ENCODE assay signal across 30 mouse cellular contexts in genomic region chr19:56573184-56573583, GRCm38 (mm10). TPM values are rescaled to one million over a fixed set of nuclear protein-coding genes. Genes with fewer than 3 reads are reported as not detected.
DNase-seq lines count a peak whose midpoint lies in the region; TF ChIP-seq lines count a peak whose summit lies in the region.
"Had no signal": no experiment of that assay in that cellular context is flagged by ENCODE, and none has a peak within 500 bp of the region (broad histone marks: within the 10 kb centered on the region; RNA-seq: fewer than 3 reads in every experiment).

No protein-coding gene starts in this region.

- DNase-seq in layer of hippocampus, adult 2 months (ENCODE audit: low spot score in 2 of 2) = no peak
- no peak for DNase-seq in layer of hippocampus, postnatal 14 days (ENCODE audit: low spot score in 2 of 2)
- peak; percentile 78 for DNase-seq in right cerebral cortex, adult 18-20 months
- DNase-seq in right cerebral cortex, postnatal 14 days = no peak
- DNase-seq in left cerebral cortex, adult 9 months (ENCODE audit: low spot score in 2 of 2) = peak; percentile 38 to 47
- DNase-seq in right cerebral cortex, postnatal 36 days (ENCODE audit: low spot score in 2 of 2) = peak; percentile 19 to 58
- no peak for DNase-seq in thymus, postnatal 14 days
- DNase-seq: adrenal gland, postnatal 25 days; B cell, adult 2 months; cerebellum, adult 2 months; cerebellum, postnatal 14 days; forebrain, postnatal 0 days; gastrocnemius, postnatal 14 days; heart, postnatal 14 days; kidney, adult 11 months; kidney, postnatal 36 days; liver, postnatal 0 days; spleen, adult 18-20 months; thymus, adult 18-20 months; thymus, postnatal 36 days had no signal

- 0 out of 2 replicates have a peak, but pooled peaks have one; percentile 5 for TF ChIP-seq CTCF in layer of hippocampus, adult 2 months (conservative IDR thresholded peaks at IDR 0.05)

- no peak overlapping the region for H3K4me3 ChIP-seq in layer of hippocampus, adult 2 months
- H3K4me3 ChIP-seq: embryonic facial prominence, embryonic 10.5 days; embryonic facial prominence, embryonic 15.5 days; forebrain, embryonic 12.5 days; hindbrain, embryonic 10.5 days; hindbrain, embryonic 15.5 days; kidney, embryonic 15.5 days; liver, embryonic 12.5 days; midbrain, embryonic 13.5 days; neural tube, embryonic 13.5 days had no signal

- H3K27ac ChIP-seq in layer of hippocampus, adult 2 months = no peak overlapping the region
- H3K27ac ChIP-seq: embryonic facial prominence, embryonic 10.5 days; embryonic facial prominence, embryonic 15.5 days; forebrain, embryonic 12.5 days; hindbrain, embryonic 10.5 days; hindbrain, embryonic 15.5 days; kidney, embryonic 15.5 days; liver, embryonic 12.5 days; macrophage; midbrain, embryonic 13.5 days; neural tube, embryonic 13.5 days had no signal

RNA-seq across cellular contexts. Expression of gene Nhlrc2, which starts 25.1 kb away (rescaled TPM):
- 10 to 100 TPM; 11.6 to 12.9 TPM for total RNA-seq in layer of hippocampus, adult 2 months (2021)
- total RNA-seq in layer of hippocampus, postnatal 14 days (2021) = 10 to 100 TPM; 11.0 to 11.3 TPM

RNA-seq across cellular contexts. Expression of gene Dclre1a, which starts 25.2 kb away (rescaled TPM):
- 1 to 10 TPM; 6.9 to 7.7 TPM for total RNA-seq in layer of hippocampus, adult 2 months (2021)
- total RNA-seq in layer of hippocampus, postnatal 14 days (2021) = 1 to 10 TPM; 7.3 to 7.4 TPM

Comparison
In these comparisons a context has a peak if more than half of its experiments do, and no peak if none do; other contexts are left out.
1. DNase-seq: peak in right cerebral cortex, adult 18-20 months (single experiment), left cerebral cortex, adult 9 months (2 of 2) and right cerebral cortex, postnatal 36 days (2 of 2); none in layer of hippocampus, adult 2 months (0 of 2), layer of hippocampus, postnatal 14 days (0 of 2), right cerebral cortex, postnatal 14 days (single experiment) and thymus, postnatal 14 days (single experiment).